Mouse (Mus musculus) embryonic fibroblast, embryonic 13.5 days (primary cell): Measurements from ENCODE around the gene Stox1.

Experiments used
- CTCF ChIP-seq: IDR thresholded peaks from 2 replicates; pipeline ENCODE4 v1.5.1; 2011; ENCODE audit warnings: mild to moderate bottlenecking, control low read depth, low read length, moderate library complexity, borderline replicate concordance; ENCODE audit not compliant: insufficient read depth
- POLR2A ChIP-seq: IDR thresholded peaks from 2 replicates; pipeline ENCODE4 v1.6.1; 2011; ENCODE audit warnings: low read depth, mild to moderate bottlenecking, control low read depth, low read length, moderate library complexity

- no peak for TF ChIP-seq POLR2A
- no peak for TF ChIP-seq CTCF
These were observed 33.2 kb downstream of the Stox1 start for GRCm38 (mm10) chr10:62692771-62693170.
